Mouse (Mus musculus) heart, adult 2 months (tissue): Measurements from ENCODE around the gene Dnmbp.

Experiments
- CTCF ChIP-seq: fragments of 200-600 bp; IDR thresholded peaks from 2 replicates; pipeline ENCODE4 v1.8.1; 2022; ENCODE audit warnings: antibody characterized with exemption, mild to moderate bottlenecking, moderate library complexity
- EP300 ChIP-seq: fragments of 200-500 bp; IDR thresholded peaks from 2 replicates; pipeline ENCODE4 v1.6.1; 2011; ENCODE audit warnings: low read depth, low read length, control low read depth; ENCODE audit not compliant: insufficient read depth
- POLR2A ChIP-seq: fragments of 200-500 bp; IDR thresholded peaks from 2 replicates; pipeline ENCODE4 v1.6.1; 2011; ENCODE audit warnings: mild to moderate bottlenecking, low read depth, low read length, control low read depth; ENCODE audit not compliant: insufficient read depth

- TF ChIP-seq EP300 = no peak
- no peak for TF ChIP-seq POLR2A
- TF ChIP-seq CTCF = no peak
Measured at GRCm38 (mm10) chr19:43960014-43960413, 20.0 kb upstream of the Dnmbp start.
